Mouse (Mus musculus) hematopoietic stem cell, adult 5-6 weeks (primary cell): ENCODE measurements around the gene Unc13a. TPM values are rescaled to one million over a fixed set of nuclear protein-coding genes. Genes with fewer than 3 reads are reported as not detected.

Source experiments
- ATAC-seq, 2 experiments: fragments of 125-278 bp in 1 of 2; replicated peaks in 1 of 2; 2 replicates each; pipeline ENCODE4 v1.8.0; 2016 to 2017; ENCODE audit warnings: inconsistent platforms in 2 of 2, mild to moderate bottlenecking in 2 of 2, moderate number of reproducible peaks in 2 of 2, low read depth in 1 of 2, moderate TSS enrichment in 1 of 2; ENCODE audit not compliant: low FRiP score in 2 of 2, poor library complexity in 2 of 2, severe bottlenecking in 2 of 2, insufficient read depth in 1 of 2, low TSS enrichment in 1 of 2
- total RNA-seq: library from RNA; stranded (forward); fragments of 172-1452, 232-1000 nt; gene quantifications from 2 replicates; pipeline ENCODE4 v1.2.3, GENCODE M21; 2017

Unc13a gene
- total RNA-seq, 1 experiment from 2014 or later = 3.6 TPM

DNA sequence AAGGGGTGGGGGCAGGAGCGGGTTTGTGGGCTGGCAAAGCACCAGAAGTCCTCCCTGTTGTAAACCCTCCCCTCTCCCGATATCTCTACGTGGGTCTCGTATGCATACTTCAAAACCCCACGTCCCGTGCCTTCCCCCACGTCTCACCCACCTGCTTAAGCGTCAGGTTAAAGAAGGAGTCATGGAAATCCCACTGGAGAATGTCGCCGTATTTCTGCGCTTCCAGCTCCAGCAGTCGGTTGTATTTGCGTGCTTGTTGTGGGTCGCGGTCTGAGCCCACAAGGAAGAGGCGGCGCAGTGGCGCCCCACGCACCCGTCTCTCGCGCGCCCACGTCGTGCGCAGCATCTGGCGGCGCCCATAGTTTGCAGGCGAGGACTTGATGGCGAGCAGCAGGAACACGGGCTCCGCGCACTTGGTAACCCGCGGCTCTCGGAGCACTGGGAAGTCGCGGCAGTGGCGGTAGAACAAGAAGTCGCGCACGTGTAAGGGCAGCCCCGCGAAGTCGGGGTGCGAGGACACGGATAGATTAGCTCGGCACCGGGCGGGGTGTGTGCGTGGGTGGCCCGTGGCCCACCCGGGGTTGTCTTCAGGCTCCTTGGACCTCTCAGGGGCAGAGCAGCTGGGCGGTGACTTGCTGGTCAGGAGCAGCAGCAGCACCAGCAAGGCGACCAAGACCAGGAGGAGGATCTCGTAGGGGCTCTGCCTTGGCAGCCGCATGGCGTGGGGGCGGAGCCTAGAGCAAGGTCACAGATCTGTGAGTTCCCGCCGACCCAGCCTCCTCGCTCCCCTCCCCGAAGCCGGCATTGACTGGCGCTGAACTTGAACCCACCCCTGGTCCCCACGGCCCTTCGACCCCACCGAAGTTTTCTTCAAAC, 21.8 kb upstream of the Unc13a start:
- peak in 1 of 2 experiments; percentile 15; a peak in 2 of 4 replicates for ATAC-seq

DNA sequence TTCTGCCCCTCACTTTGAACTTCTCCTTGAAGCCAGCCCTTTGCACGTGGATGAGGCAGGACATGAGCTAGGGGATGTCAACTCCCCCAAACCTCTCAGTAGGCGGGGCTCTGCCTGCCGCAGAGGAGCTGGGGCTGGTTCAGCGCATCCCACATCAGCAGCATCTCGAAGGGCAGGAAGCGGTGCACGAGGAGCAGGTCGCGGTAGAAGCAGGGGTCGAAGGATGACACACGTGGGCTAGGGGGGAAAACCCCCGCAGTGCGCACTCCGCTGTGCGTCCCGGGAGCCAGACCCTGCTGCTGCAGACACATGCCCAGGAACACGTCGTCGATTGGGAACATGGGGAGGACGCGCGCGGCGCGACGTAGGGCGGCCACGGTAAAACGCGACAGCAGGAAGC, 21.0 kb upstream of the Unc13a start:
- ATAC-seq = peak; percentile 44 to 65; a peak in 3 of 4 replicates

DNA sequence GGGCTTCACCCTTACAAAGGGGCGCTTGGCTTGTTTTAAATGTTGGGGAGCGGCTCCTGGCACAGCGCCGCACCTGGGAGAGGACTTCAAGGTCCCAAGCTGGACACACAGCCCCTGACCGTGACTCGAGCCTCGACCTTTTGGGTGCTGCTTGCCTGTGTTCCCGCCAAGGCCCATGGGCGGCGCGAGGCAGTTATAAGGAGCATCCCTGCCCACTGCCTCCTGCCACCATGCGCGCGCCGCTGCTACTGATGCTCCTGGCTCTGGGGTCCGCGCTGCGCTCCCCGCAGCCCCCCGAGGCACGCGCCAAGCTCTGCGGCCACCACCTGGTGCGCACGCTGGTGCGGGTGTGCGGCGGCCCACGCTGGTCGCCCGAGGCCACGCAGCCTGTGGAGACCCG, 17.5 kb upstream of the Unc13a start, which contains the start of gene Insl3:
Insl3 (plus strand) TSS at position 187 of the 400 bp plus-strand sequence.
- no peak for ATAC-seq

DNA sequence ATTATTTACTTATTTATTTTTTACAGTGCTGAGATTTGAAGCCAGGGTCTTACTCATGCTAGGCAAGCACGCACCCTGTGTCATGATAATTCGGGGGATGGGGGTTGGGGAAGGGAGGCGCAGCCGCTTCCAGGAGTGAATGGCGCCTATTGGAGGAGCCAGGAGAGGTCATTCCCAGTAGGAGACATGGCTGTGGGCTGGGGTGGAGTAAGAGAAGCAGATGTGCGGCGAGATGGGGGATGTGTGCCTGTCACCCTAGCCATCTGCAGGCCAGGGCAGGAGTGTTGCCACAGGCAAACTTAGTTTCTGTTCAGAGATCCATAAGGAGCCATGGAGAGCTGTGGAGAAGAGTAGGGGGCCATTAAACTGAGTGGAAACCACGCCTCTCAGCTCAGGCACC, 16.1 kb upstream of the Unc13a start:
- no peak for ATAC-seq

DNA sequence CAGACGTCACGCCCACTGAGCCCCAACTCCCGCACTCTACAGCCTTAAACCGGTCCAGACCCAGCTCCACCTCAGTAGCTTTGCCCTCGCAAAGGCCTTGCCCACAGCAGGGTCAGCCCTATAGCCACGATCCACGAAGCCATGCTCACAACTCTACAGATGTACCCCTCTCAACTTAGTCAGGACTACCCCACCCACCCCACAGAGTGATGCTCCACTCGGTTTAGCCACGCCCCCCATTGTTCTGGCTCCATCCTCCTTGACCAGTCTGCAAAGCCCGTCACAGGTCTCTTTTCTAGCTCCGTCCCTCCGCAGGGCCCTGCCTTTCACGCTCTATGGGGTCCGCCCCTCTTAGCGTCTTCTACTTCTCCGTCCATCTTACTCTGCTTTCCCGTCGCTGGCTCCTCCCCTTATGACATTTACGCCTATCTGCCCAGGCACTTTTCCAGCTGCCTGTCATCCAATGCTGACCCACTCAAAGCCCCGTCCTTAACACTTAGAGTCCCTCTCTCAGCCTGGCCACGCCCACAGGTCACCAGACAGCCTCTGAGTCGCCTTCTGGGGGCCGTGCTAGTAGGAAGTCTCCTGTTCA, 14.7 kb upstream of the Unc13a start:
- no peak for ATAC-seq

DNA sequence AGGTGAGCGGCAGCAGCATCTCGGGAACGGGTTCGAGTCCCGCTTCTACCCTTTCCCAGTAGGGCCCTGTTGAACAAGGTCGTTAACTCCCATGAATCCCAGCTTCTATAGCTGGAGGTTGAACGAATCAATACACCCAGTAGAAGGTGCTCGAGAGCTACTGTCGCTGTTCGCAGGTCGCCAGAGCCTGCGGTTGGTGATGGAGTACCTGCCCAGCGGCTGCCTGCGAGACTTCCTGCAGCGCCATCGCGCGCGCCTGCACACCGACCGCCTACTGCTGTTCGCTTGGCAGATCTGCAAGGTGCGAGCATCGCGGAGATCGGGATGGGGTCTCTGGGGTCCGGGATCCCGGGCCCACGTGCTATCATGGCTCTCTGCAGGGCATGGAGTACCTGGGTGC, 14.0 kb upstream of the Unc13a start:
- ATAC-seq = no peak

DNA sequence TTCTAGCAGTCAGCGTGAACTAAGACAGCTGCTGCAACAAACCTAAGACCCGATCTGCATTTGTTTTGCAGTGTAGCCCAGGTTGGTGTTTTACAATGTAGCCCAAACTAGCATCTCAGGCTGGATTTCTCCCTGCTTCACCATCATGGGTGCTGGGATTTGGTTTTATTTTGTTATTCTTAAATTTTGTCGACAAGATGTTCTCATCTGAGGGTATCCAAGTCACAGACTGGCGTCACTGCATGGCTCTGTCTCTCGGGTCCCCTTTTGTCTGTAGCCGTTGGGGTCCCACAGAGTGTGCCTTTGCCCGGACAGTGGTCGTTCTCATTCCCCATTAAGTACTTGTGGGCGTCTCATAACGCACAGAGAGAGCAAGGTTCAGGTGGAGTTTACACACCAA, 13.1 kb upstream of the Unc13a start:
- ATAC-seq = no peak

DNA sequence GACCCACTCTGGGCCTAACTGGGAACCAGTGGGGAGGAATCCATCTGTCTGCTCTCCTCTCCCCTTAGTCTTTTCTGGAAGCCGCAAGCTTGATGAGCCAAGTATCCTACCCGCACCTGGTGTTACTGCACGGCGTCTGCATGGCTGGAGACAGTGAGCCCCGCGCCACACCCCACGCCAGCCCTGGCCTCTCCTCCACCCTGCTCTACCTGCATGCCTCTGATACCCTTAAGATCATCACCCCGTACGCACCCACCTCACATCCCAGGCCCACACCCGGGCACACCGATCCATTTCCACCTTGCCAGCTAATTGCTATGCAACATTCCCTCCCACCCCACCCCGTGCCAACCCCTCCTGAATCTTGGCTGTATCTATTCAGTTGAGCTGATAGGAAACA, 11.3 kb upstream of the Unc13a start:
- no peak for ATAC-seq

DNA sequence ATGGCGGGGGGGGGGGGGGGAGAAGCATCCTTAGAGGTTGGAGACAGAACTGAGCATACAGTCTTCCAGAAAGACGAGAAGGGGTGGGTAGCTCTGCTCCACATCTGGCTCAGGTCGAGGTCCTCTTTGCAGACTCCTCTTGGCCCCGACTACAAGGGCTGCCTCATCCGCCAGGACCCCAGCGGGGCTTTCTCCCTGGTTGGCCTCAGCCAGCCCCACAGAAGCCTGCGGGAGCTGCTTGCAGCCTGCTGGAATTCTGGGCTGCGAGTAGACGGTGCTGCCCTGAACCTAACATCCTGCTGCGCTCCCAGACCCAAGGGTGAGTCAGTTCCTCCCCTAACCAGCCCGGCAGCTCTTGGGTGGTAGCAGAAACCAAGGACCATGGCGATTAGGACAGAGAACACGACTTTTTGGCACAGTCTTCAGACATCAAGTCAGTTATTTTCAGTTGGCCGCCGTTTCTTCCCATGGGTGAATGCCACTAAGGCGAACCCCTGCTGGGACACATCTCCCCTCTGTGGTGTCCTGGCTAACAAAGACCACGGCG, 9.9 kb upstream of the Unc13a start:
- ATAC-seq = no peak

DNA sequence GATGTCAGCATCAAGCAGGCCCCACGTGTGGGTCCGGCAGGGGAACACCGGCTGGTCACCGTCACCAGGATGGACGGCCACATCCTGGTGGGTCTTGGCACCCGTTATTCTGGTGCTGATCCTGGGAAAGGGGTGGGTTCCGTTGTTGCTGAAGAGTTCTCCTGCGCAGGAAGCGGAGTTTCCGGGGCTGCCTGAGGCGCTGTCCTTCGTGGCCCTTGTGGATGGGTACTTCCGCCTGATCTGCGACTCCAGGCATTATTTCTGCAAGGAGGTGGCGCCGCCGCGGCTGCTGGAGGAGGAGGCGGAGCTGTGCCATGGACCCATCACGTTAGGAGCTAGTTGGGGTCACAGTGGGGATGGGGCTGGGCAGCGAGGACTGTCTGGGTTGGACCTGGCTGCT, 8.9 kb upstream of the Unc13a start:
- no peak for ATAC-seq

DNA sequence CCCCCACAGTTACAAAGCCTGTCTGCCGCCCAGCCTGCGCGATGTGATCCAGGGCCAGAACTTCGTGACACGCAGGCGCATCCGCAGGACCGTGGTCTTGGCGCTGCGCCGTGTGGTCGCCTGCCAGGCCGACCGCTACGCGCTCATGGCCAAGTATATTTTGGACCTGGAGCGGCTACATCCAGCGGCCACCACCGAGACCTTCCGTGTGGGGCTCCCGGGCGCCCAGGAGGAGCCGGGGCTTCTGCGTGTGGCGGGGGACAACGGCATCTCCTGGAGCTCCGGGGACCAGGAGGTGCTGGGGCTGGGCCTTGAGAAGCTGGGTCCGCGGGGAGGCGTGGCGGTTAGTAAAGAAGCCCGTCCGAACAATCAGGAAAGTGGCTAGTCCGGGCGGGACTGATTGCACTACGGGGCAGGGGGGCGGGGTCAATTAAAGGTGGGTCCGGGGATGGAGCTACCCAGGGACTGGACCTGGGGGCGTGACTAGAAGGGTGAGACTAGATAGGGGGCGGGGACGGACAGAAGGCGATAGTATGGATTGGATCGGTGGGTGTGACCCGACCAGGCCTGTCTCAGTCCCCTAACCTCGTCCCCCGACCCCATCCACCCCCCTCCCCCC, 8.1 kb upstream of the Unc13a start:
- no peak for ATAC-seq

DNA sequence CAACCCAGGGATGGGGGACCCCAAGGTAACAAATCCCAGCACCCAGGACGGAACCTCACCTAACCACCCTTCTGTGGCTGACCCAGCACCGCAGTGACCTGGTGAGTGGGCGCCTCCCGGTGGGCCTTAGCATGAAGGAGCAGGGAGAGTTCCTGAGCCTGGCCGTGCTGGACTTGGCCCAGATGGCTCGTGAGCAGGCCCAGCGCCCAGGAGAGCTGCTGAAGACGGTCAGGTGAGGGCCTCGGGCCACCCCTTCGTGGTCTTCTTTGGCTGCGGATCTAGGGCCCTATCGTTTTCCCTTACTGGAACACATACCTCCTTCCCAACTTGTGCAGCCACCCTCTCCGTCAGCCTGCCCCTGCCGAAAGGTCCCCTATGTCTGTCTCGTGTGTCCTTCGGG, 7.6 kb upstream of the Unc13a start:
- ATAC-seq = no peak

DNA sequence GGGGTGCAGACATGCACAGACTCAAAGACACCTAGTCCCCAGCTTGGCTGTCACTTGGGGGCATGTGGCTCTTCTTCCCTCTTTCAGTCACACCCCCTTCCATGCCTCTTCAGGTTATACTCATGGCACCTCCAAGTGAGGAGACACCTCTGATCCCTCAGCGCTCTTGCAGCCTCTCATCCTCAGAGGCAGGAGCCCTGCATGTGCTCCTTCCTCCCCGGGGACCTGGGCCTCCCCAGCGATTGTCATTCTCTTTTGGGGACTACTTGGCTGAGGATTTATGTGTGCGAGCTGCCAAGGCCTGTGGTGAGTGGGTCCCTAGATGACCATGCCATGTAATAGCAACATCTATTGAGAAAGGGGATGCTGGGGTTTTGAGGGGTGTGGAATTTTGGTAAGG, 6.7 kb upstream of the Unc13a start:
- no peak for ATAC-seq

DNA sequence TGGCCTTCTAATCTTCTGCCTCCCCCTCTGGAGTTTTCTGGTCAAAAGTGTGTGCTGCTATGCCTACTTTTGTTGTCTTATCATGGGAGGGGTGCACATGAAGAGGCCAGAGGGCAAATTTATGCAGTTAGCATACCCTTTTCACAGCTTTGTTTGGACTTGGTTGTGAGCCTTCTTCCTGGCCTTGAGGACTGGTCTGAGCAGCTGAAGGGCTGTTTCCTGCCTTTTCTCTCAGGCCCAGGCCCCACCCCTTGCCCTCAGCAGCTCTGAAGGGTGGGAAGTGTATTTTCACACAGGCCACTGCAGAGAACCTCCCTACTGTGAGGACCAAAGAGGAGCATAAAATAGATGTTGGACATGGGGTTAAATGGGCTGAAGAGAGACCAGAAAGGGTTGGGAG, 6.0 kb upstream of the Unc13a start:
- no peak for ATAC-seq

DNA sequence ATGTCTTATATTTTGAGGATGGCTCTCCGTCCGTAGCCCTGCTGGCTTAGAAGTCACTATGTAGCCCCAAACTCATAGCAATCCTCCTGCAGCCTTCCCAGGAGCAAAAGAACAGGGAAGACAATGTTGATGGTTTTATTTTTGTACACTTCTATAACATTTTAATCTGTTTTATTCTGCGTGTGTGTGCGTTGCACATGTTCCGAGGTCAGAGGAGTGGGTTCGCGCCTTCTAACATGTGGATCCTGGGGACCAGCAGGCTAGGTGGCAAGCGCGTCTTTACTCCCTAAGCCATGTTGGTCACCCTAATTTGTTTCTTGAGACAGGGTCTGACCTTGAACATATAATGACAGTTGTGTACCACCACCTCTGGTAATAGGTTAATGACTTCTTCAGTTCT, 5.2 kb upstream of the Unc13a start:
- ATAC-seq = no peak

DNA sequence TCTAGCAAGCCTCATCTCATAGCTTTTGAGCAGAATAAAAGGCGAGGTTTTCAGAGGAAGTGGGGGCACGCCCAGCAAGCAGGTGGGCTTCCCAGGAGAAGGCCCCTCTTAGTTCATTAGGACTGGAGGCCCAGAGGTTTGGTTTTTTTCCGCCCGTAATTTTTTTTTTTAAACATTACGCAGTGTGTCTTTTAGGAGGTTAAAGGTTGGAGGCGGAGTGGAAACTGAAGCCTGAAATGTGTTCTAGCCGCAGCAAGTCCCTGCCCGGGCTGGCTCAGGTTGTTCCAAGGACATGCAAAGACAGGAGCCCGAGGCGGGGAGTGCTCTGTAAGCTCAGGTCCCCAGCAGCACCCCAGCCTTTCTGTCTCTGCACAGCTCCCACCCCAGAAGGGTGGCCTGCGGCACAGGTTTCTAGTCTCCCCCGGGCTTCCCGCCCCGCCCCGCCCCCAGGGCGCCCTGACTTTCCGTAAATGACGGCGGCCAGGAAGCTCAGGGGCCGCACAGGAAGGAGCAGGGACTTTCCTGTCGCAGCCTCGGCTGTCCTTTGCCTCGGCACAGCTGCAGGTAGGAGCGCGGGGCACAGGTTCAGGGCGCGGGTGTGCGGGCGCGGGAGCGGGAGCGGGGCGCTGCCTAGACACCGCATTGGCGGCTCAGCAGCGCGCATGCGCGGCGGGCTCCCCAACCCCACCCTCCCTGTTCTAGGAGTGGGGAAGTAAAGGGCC, 4.6 kb upstream of the Unc13a start, which contains the start of gene Jak3:
Jak3 (plus strand) TSS at position 277 of the 722 bp plus-strand sequence.
- ATAC-seq = peak; percentile 52 to 54

DNA sequence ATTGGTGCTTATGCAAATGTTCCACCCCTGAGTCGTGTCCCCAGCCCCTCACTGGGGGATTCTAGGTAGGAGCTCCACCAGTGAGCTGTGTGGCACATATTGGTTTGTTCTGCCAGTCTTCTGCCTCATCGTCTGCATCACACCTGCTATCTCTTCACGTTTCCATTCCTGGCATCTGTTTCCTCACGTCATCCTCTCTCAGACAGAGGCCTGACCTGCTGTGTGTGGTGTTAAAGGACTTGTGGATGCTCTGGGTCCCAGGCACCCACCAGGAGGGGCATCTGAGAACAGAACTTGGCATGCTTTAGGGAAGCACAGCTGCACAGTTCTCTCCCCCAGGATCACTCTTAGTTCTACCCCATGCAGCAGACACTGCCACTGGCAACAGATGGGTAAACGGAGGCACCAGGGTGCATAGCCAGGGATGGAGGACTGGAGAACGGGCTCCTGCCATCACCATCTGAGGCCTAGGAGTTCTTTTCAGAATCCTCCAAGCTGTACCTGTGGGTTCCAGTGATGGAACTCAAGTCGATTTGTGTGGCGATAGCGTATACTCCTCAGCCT, 4.0 kb upstream of the Unc13a start:
- no peak for ATAC-seq
